Mouse (Mus musculus) limb, embryonic 14.5 days (tissue): ENCODE data around the gene Dcbld2. TPM values are rescaled to one million over a fixed set of nuclear protein-coding genes. Genes with fewer than 3 reads are reported as not detected.

Experiments
- ATAC-seq: fragments of 200-750 bp; cut with Nextera tagmentation; 2 replicates; pipeline ENCODE4 v1.8.0; 2017; ENCODE audit warnings: low read depth, moderate number of reproducible peaks, moderate TSS enrichment; ENCODE audit not compliant: low FRiP score
- DNase-seq: peaks from one replicate; pipeline ENCODE4 v3.0.0-alpha.2; 2015; ENCODE audit warnings: low spot score
- H3K27ac ChIP-seq: fragments of 300-500 bp; sonication (generic); replicated peaks from 2 replicates; pipeline ENCODE4 v1.5.1; 2014; ENCODE audit warnings: low read depth, mild to moderate bottlenecking, low read length, moderate library complexity, mixed read lengths
- H3K27me3 ChIP-seq: fragments of 300-500 bp; sonication (generic); 2 replicates; pipeline ENCODE4 v1.6.1; 2014; ENCODE audit warnings: low read length, mixed read lengths; ENCODE audit not compliant: control insufficient read depth, insufficient read depth
- H3K36me3 ChIP-seq: fragments of 300-500 bp; sonication (generic); 2 replicates; pipeline ENCODE4 v1.6.1; 2014; ENCODE audit warnings: mild to moderate bottlenecking, low read length, moderate library complexity, mixed read lengths; ENCODE audit not compliant: control insufficient read depth, insufficient read depth
- H3K4me1 ChIP-seq: fragments of 300-500 bp; sonication (generic); 2 replicates; pipeline ENCODE4 v1.6.1; 2014; ENCODE audit warnings: antibody characterized with exemption, low read length, mixed read lengths; ENCODE audit not compliant: control insufficient read depth, insufficient read depth
- H3K4me2 ChIP-seq: fragments of 300-500 bp; sonication (generic); replicated peaks from 2 replicates; pipeline ENCODE4 v1.6.1; 2014; ENCODE audit warnings: low read depth, mild to moderate bottlenecking, low read length, moderate library complexity; ENCODE audit not compliant: severe bottlenecking
- H3K4me3 ChIP-seq: fragments of 300-500 bp; sonication (generic); replicated peaks from 2 replicates; pipeline ENCODE4 v1.5.1; 2014; ENCODE audit warnings: low read length
- H3K9ac ChIP-seq: fragments of 300-500 bp; sonication (generic); 2 replicates; pipeline ENCODE4 v1.6.1; 2014; ENCODE audit warnings: mild to moderate bottlenecking, low read depth, low read length, moderate library complexity; ENCODE audit not compliant: severe bottlenecking
- H3K9me3 ChIP-seq: fragments of 300-500 bp; sonication (generic); 2 replicates; pipeline ENCODE4 v1.6.1; 2016; ENCODE audit warnings: low read length; ENCODE audit not compliant: control insufficient read depth
- POLR2A ChIP-seq: fragments of 200-500 bp; IDR thresholded peaks from 2 replicates; pipeline ENCODE4 v1.8.0; 2012; ENCODE audit warnings: inconsistent platforms, mild to moderate bottlenecking, moderate library complexity, borderline replicate concordance; ENCODE audit not compliant: insufficient read depth, insufficient read length; ENCODE audit errors: extremely low read depth
- WGBS: fragments of 180-500 bp; shearing (Covaris S2); extraction: QIAGEN DNeasy Blood & Tissue Kit; methylation state at CpG from one replicate; pipeline ENCODE4 v1.1.7; 2014; 5-methylcytosine and 5-hydroxymethylcytosine counted together
- polyA plus RNA-seq, 2 experiments: library from polyadenylated mRNA; depleted of rRNA in 1 of 2; stranded (reverse) in 1 of 2; unstranded in 1 of 2; fragments of >200 nt; fragmentation: Nextera tagmentation in 1 of 2; extraction: Ambion mirVana in 1 of 2; gene quantifications; 2 replicates each; pipeline versions ENCODE4 v1.2.1 to v1.2.3; 2012 to 2014

Dcbld2 gene
- polyA plus RNA-seq, 2 experiments: 10.0 to 22.8 TPM

DNA sequence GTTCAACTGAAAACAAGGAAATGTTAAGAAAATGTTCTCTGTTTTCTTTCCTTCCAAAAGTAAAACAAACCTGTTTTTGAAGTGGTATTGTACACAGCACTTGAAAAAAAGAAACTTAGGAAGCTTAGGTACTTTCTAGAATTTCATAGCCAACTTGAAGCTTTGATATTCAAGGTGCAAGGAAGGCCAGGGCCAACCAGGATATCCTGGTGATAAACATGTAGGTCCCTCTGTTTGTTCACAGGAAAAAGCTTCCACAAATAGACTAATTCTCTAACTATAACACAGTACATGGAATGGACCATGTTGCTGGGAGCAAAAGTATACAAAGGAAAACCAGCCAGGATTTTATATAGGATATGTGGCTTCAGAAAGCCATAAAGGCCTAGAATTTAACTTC is 88.5 kb downstream of the Dcbld2 start:
- TF ChIP-seq POLR2A: no peak
- DNase-seq: no peak
- Histone ChIP-seq H3K4me2 (no peak overlapping the region), H3K27me3 (no peaks in the 10 kb centered on the region), H3K27ac (no peak overlapping the region), H3K4me1 (peaks cover 16% of the 10 kb centered on the region), H3K9ac (no peak overlapping the region), H3K4me3 (no peak overlapping the region), H3K36me3 (peaks cover 6% of the 10 kb centered on the region), H3K9me3 (no peaks in the 10 kb centered on the region)
- ATAC-seq: no peak

- no peak for TF ChIP-seq POLR2A
- Histone ChIP-seq H3K27me3 (no peaks in the 10 kb centered on the region), H3K4me2 (no peak overlapping the region), H3K9me3 (no peaks in the 10 kb centered on the region), H3K4me1 (peaks cover 24% of the 10 kb centered on the region), H3K27ac (no peak overlapping the region), H3K36me3 (peaks cover 2% of the 10 kb centered on the region; the same call in 1 of the 2 replicates), H3K4me3 (no peak overlapping the region), H3K9ac (no peak overlapping the region)
- DNase-seq (no peak), ATAC-seq (no peak)
- WGBS: 89% methylated on average over 9 of the region's 9 CpGs
Measured at GRCm38 (mm10) chr16:58497886-58498713, 89.9 kb downstream of the Dcbld2 start.

DNA sequence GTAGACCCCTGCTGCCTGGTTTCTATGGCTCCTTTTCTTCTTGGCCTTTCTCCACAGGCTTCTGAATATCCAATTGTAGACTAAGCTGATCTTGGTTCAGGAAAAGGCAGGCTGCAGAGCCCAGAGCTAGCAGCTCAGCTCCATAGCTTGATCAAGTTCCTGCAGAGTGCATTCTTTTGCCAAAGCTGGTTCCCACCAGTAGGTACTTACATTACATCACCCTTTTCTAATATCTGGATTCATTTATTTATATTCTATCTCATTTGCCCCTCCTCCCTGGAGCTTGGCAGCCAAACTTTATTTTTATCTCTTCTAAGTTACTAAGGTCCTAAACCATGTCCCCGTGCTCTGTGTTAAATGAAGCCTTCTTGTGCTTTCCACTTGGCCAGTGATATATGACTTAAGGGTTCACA is 90.9 kb downstream of the Dcbld2 start:
- Histone ChIP-seq H3K27me3 (no peaks in the 10 kb centered on the region), H3K36me3 (no peaks in the 10 kb centered on the region), H3K9me3 (no peaks in the 10 kb centered on the region), H3K27ac (no peak overlapping the region), H3K4me2 (no peak overlapping the region), H3K4me1 (peaks cover 24% of the 10 kb centered on the region), H3K9ac (no peak overlapping the region), H3K4me3 (no peak overlapping the region)
- DNase-seq (no peak), ATAC-seq (no peak)
- TF ChIP-seq POLR2A: no peak
- 50% methylated on average over 1 of the region's 1 CpGs for WGBS

- H3K4me3 ChIP-seq: no peak overlapping the region
- 80% methylated on average over 5 of the region's 5 CpGs for WGBS
- no peak overlapping the region for H3K4me2 ChIP-seq
- DNase-seq: no peak
- no peak for ATAC-seq
- no peak for TF ChIP-seq POLR2A
- H3K27ac ChIP-seq: no peak overlapping the region
- no peaks in the 10 kb centered on the region for H3K36me3 ChIP-seq
- no peak overlapping the region for H3K9ac ChIP-seq
- peaks cover 24% of the 10 kb centered on the region for H3K4me1 ChIP-seq
- H3K9me3 ChIP-seq: no peaks in the 10 kb centered on the region
- no peaks in the 10 kb centered on the region for H3K27me3 ChIP-seq
Measured at GRCm38 (mm10) chr16:58499650-58500049, 91.4 kb downstream of the Dcbld2 start.

DNA sequence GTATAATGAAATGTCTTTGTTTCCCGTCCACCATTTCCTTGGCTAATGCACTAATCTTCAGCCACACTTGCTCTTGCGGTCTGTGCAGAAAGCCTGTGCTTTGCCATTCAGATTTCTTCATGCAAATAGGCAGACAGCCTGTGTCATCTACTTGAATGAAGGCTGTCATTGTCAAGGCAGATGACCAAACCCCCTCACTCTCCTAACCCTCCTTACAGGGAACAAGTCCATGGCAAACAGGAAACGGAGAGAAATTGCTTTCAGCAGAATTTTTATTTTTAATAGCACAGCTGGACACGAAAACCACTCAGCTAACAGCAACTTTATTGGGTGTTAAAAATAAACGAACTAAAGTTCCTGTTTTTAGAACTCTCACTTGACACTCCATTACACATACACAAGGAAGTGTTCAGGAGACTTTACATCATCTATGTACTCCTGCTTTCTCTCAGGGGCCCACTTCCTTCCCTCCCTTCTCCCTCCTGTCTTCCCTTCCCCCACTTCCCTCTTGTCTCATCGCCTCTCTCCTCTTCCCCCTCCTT is 93.6 kb downstream of the Dcbld2 start:
- no peak for TF ChIP-seq POLR2A
- ATAC-seq: peak; percentile 71
- 19% methylated on average over 6 of the region's 6 CpGs for WGBS

More for the DNA sequence above, 93.6 kb downstream of the Dcbld2 start:
- H3K4me3 ChIP-seq: no peak overlapping the region
- no peaks in the 10 kb centered on the region for H3K27me3 ChIP-seq
- H3K9ac ChIP-seq: no peak overlapping the region
- peaks cover 23% of the 10 kb centered on the region for H3K4me1 ChIP-seq
- H3K9me3 ChIP-seq: no peaks in the 10 kb centered on the region
- no peak overlapping the region for H3K27ac ChIP-seq
- peak; percentile 39 for DNase-seq
- 0 out of 2 replicates have a peak overlapping the region, but pooled peaks have one; percentile 7 for H3K4me2 ChIP-seq
- no peaks in the 10 kb centered on the region for H3K36me3 ChIP-seq
